Mouse (Mus musculus): ENCODE results near the gene Tef.

Gene Tef

GRCm38 (mm10) chr15:81802001-81802890 lies at the start of gene Tef:
Gene Tef (plus strand): TSS chr15:81802421.
- peak; percentile 100 for DNase-seq

GRCm38 (mm10) chr15:81753669-81754068 lies 48.6 kb upstream of the Tef start:
- DNase-seq: no peak

GRCm38 (mm10) chr15:81758701-81759100 lies 43.5 kb upstream of the Tef start:
- DNase-seq: peak; percentile 30

GRCm38 (mm10) chr15:81759542-81759941 lies 42.7 kb upstream of the Tef start:
- no peak for DNase-seq

GRCm38 (mm10) chr15:81760361-81761079 lies 41.7 kb upstream of the Tef start:
- no peak for DNase-seq

GRCm38 (mm10) chr15:81761381-81761780 lies 40.8 kb upstream of the Tef start:
- DNase-seq: no peak

- no peak for DNase-seq
Observed at GRCm38 (mm10) chr15:81761959-81762358, 40.3 kb upstream of the Tef start.

GRCm38 (mm10) chr15:81764573-81764972 lies 37.6 kb upstream of the Tef start:
- no peak for DNase-seq

GRCm38 (mm10) chr15:81765651-81766050 lies 36.6 kb upstream of the Tef start:
- DNase-seq: no peak

- no peak for DNase-seq
Observed at GRCm38 (mm10) chr15:81766439-81766838, 35.8 kb upstream of the Tef start.

GRCm38 (mm10) chr15:81769037-81769436 lies 33.2 kb upstream of the Tef start:
- DNase-seq: no peak

GRCm38 (mm10) chr15:81772431-81773120 lies 29.6 kb upstream of the Tef start:
- no peak for DNase-seq

GRCm38 (mm10) chr15:81774505-81775171 lies 27.6 kb upstream of the Tef start:
- no peak for DNase-seq

GRCm38 (mm10) chr15:81776631-81777422 lies 25.4 kb upstream of the Tef start:
- DNase-seq: no peak

GRCm38 (mm10) chr15:81781816-81782215 lies 20.4 kb upstream of the Tef start:
- DNase-seq: no peak

GRCm38 (mm10) chr15:81784762-81785161 lies 17.5 kb upstream of the Tef start:
- no peak for DNase-seq

- no peak for DNase-seq
Observed at GRCm38 (mm10) chr15:81785701-81786100, 16.5 kb upstream of the Tef start.

GRCm38 (mm10) chr15:81787525-81787924 lies 14.7 kb upstream of the Tef start:
- no peak for DNase-seq

- DNase-seq: no peak
Observed at GRCm38 (mm10) chr15:81792444-81792843, 9.8 kb upstream of the Tef start.

- no peak for DNase-seq
Observed at GRCm38 (mm10) chr15:81796228-81796627, 6.0 kb upstream of the Tef start.

- no peak for DNase-seq
Observed at GRCm38 (mm10) chr15:81797861-81798260, 4.4 kb upstream of the Tef start.

- no peak for DNase-seq
Observed at GRCm38 (mm10) chr15:81798421-81798820, 3.8 kb upstream of the Tef start.

Data from right cerebral cortex, postnatal 4 days (tissue).